Mouse (Mus musculus) cerebellum, adult 9-11 months (tissue): ENCODE measurements at regions not wholly inside any gene's neighbourhood (a gene's known extent, or its start where the extent isn't known, plus 50 kb on each side); places are given as distances from the start of the nearest gene placed in this dataset.
"Not testable (repeated sequence)": the region's sequence is repeated elsewhere in the genome, so short reads cannot be mapped to it uniquely, and the experiment has no call there.

Experiments used
- DNase-seq: peaks from one replicate; pipeline ENCODE4 v3.0.0; 2022

- no peak for DNase-seq
These were observed 592.1 kb downstream of the Dcdc2c start for GRCm38 (mm10) chr12:27960064-27960463.

GRCm38 (mm10) chr12:27947646-27948045, 604.6 kb downstream of the Dcdc2c start:
- DNase-seq = no peak

- no peak for DNase-seq
These were observed 604.6 kb upstream of the Sox11 start for GRCm38 (mm10) chr12:27946866-27947459.

GRCm38 (mm10) chr12:27945411-27945810, 603.0 kb upstream of the Sox11 start:
- DNase-seq = no peak

- DNase-seq = no peak
These were observed 598.7 kb upstream of the Sox11 start for GRCm38 (mm10) chr12:27941053-27941452.

GRCm38 (mm10) chr12:27932382-27933140, 590.2 kb upstream of the Sox11 start:
- DNase-seq = no peak

- no peak for DNase-seq
These were observed 586.1 kb upstream of the Sox11 start for GRCm38 (mm10) chr12:27928366-27928963.

- no peak for DNase-seq
These were observed 584.4 kb upstream of the Sox11 start for GRCm38 (mm10) chr12:27926730-27927129.

- DNase-seq = no peak
These were observed 578.2 kb upstream of the Sox11 start for GRCm38 (mm10) chr12:27920607-27921006.

GRCm38 (mm10) chr12:27916401-27916920, 574.1 kb upstream of the Sox11 start:
- DNase-seq = no peak

- DNase-seq = no peak
These were observed 567.2 kb upstream of the Sox11 start for GRCm38 (mm10) chr12:27909417-27910100.

- DNase-seq = not testable (repeated sequence)
These were observed 554.3 kb upstream of the Sox11 start for GRCm38 (mm10) chr12:27896682-27897081.

GRCm38 (mm10) chr12:27881720-27882119, 539.3 kb upstream of the Sox11 start:
- DNase-seq = no peak

- DNase-seq = no peak
These were observed 524.0 kb upstream of the Sox11 start for GRCm38 (mm10) chr12:27866421-27866820.

GRCm38 (mm10) chr12:27849537-27849936, 507.2 kb upstream of the Sox11 start:
- DNase-seq = no peak

GRCm38 (mm10) chr12:27849099-27849498, 506.7 kb upstream of the Sox11 start:
- DNase-seq = no peak

GRCm38 (mm10) chr12:27848141-27848540, 505.8 kb upstream of the Sox11 start:
- no peak for DNase-seq

GRCm38 (mm10) chr12:27847397-27847796, 505.0 kb upstream of the Sox11 start:
- no peak for DNase-seq

GRCm38 (mm10) chr12:27844958-27845357, 502.6 kb upstream of the Sox11 start:
- no peak for DNase-seq

GRCm38 (mm10) chr12:27838955-27839354, 496.6 kb upstream of the Sox11 start:
- no peak for DNase-seq

- DNase-seq = no peak
These were observed 496.0 kb upstream of the Sox11 start for GRCm38 (mm10) chr12:27838384-27838783.

- no peak for DNase-seq
These were observed 483.8 kb upstream of the Sox11 start for GRCm38 (mm10) chr12:27826208-27826607.

GRCm38 (mm10) chr12:27823392-27823791, 481.0 kb upstream of the Sox11 start:
- DNase-seq = no peak
